Mouse (Mus musculus) ES-E14 (cell line): ENCODE measurements around the gene Hpd.

Experiments
- HCFC1 ChIP-seq: IDR thresholded peaks from 2 replicates; pipeline ENCODE4 v1.6.1; 2012; ENCODE audit warnings: low read length, inconsistent platforms, borderline replicate concordance; ENCODE audit not compliant: insufficient read depth
- MAFK ChIP-seq: IDR thresholded peaks from 2 replicates; pipeline ENCODE4 v1.6.1; 2014; ENCODE audit warnings: mild to moderate bottlenecking, low read depth, low read length, inconsistent platforms; ENCODE audit not compliant: insufficient read depth

- TF ChIP-seq MAFK: 0 out of 2 replicates have a peak, but pooled peaks have one; percentile 5
- no peak for TF ChIP-seq HCFC1
Measured at GRCm38 (mm10) chr5:123135471-123136360, 46.8 kb downstream of the Hpd start.
